Mouse (Mus musculus): ENCODE measurements around the gene Cyp4v3.

- TF ChIP-seq GATA1 (IDR thresholded peaks at IDR 0.05; ENCODE audit: borderline replicate concordance, low read length) = no peak
- no peak for TF ChIP-seq FLI1 (IDR thresholded peaks at IDR 0.05; ENCODE audit: low read length)
Measured at GRCm38 (mm10) chr8:45295276-45295675, 37.7 kb downstream of the Cyp4v3 start.
